7 mouse cellular contexts compared by ENCODE assay signal in genomic region chr1:135729367-135729713, GRCm38 (mm10). TPM values are rescaled to one million over a fixed set of nuclear protein-coding genes. Genes with fewer than 3 reads are reported as not detected.
DNase-seq lines count a peak whose midpoint lies in the region; ATAC-seq and TF ChIP-seq lines count a peak whose summit lies in the region.

No protein-coding gene starts in this region.

- H3K9me3 ChIP-seq in forebrain, embryonic 13.5 days (replicated peaks) = no peaks in the 10 kb centered on the region
- H3K9me3 ChIP-seq in limb, embryonic 14.5 days (ENCODE audit: control insufficient read depth, low read length) = no peaks in the 10 kb centered on the region
- H3K9me3 ChIP-seq in neural tube, embryonic 14.5 days (ENCODE audit: control insufficient read depth, low read length) = no peaks in the 10 kb centered on the region

- peak; percentile 46 to 71 for DNase-seq in layer of hippocampus, adult 8-10 months (ENCODE audit: low spot score in 2 of 2)
- DNase-seq in layer of hippocampus, adult 9-10 months (ENCODE audit: low spot score) = no peak
- DNase-seq in limb, embryonic 14.5 days (ENCODE audit: low spot score) = no peak
- no peak for DNase-seq in urinary bladder, adult 2 months (ENCODE audit: low spot score)

- no peaks in the 10 kb centered on the region for H3K27me3 ChIP-seq in forebrain, embryonic 13.5 days
- H3K27me3 ChIP-seq in limb, embryonic 14.5 days (ENCODE audit: control insufficient read depth, insufficient read depth, low read length) = no peaks in the 10 kb centered on the region
- no peaks in the 10 kb centered on the region for H3K27me3 ChIP-seq in neural tube, embryonic 14.5 days (ENCODE audit: control insufficient read depth, insufficient read depth, low read length)

- no peak for TF ChIP-seq POLR2A in limb, embryonic 14.5 days (IDR thresholded peaks at IDR 0.05; ENCODE audit: borderline replicate concordance, extremely low read depth, insufficient read depth, insufficient read length)

- H3K9ac ChIP-seq in forebrain, embryonic 13.5 days = peak overlapping the region; percentile 69
- H3K9ac ChIP-seq in limb, embryonic 14.5 days (ENCODE audit: low read depth, low read length, severe bottlenecking) = peak overlapping the region; percentile 73
- H3K9ac ChIP-seq in neural tube, embryonic 14.5 days (replicated peaks; ENCODE audit: low read depth, low read length) = peak overlapping the region; percentile 45

- H3K27ac ChIP-seq in brown adipose tissue, adult 24 weeks (replicated peaks; ENCODE audit: low read depth, low read length) = peak overlapping the region; percentile 85
- no peak overlapping the region for H3K27ac ChIP-seq in forebrain, embryonic 13.5 days
- H3K27ac ChIP-seq in limb, embryonic 14.5 days (replicated peaks; ENCODE audit: low read depth, low read length) = peak overlapping the region; percentile 67
- H3K27ac ChIP-seq in neural tube, embryonic 14.5 days (ENCODE audit: low read depth, low read length) = no peak overlapping the region; the same call in 1 of the 2 replicates

- peak overlapping the region; percentile 78 for H3K4me3 ChIP-seq in brown adipose tissue, adult 24 weeks (ENCODE audit: insufficient read depth, low read depth, low read length)
- H3K4me3 ChIP-seq in forebrain, embryonic 13.5 days = peak overlapping the region; percentile 53
- peak overlapping the region; percentile 56 for H3K4me3 ChIP-seq in limb, embryonic 14.5 days (replicated peaks; ENCODE audit: low read length)
- H3K4me3 ChIP-seq in neural tube, embryonic 14.5 days (ENCODE audit: low read depth, low read length) = peak overlapping the region; percentile 41

- WGBS in forebrain, embryonic 13.5 days = 0% methylated on average over 11 of the region's 11 CpGs
- 2% methylated on average over 11 of the region's 11 CpGs for WGBS in limb, embryonic 14.5 days
- WGBS in neural tube, embryonic 14.5 days = 0% methylated on average over 11 of the region's 11 CpGs

- H3K36me3 ChIP-seq in forebrain, embryonic 13.5 days (ENCODE audit: poor library complexity, severe bottlenecking) = no peaks in the 10 kb centered on the region
- H3K36me3 ChIP-seq in limb, embryonic 14.5 days (ENCODE audit: control insufficient read depth, insufficient read depth, low read length) = no peaks in the 10 kb centered on the region
- no peaks in the 10 kb centered on the region for H3K36me3 ChIP-seq in neural tube, embryonic 14.5 days (ENCODE audit: control insufficient read depth, insufficient read depth, low read length)

- H3K4me1 ChIP-seq in brown adipose tissue, adult 24 weeks (ENCODE audit: control insufficient read depth, insufficient read depth, insufficient read length, low read length) = peaks cover 13% of the 10 kb centered on the region; the same call in 1 of the 2 replicates
- H3K4me1 ChIP-seq in forebrain, embryonic 13.5 days = peaks cover 46% of the 10 kb centered on the region
- H3K4me1 ChIP-seq in limb, embryonic 14.5 days (ENCODE audit: control insufficient read depth, insufficient read depth, low read length) = peaks cover 46% of the 10 kb centered on the region
- peaks cover 22% of the 10 kb centered on the region for H3K4me1 ChIP-seq in neural tube, embryonic 14.5 days (ENCODE audit: control insufficient read depth, insufficient read depth, low read length)

- H3K4me2 ChIP-seq in forebrain, embryonic 13.5 days = peak overlapping the region; percentile 82
- H3K4me2 ChIP-seq in limb, embryonic 14.5 days (replicated peaks; ENCODE audit: low read depth, low read length, severe bottlenecking) = peak overlapping the region; percentile 90
- H3K4me2 ChIP-seq in neural tube, embryonic 14.5 days (ENCODE audit: low read depth, low read length) = peak overlapping the region; percentile 87

- ATAC-seq in forebrain, embryonic 13.5 days = peak; percentile 26
- ATAC-seq in limb, embryonic 14.5 days (ENCODE audit: low FRiP score, low read depth) = peak; percentile 28
- peak; percentile 16; the same call in 1 of the 2 replicates for ATAC-seq in neural tube, embryonic 14.5 days (ENCODE audit: low read depth)

RNA-seq across cellular contexts. Expression of gene Csrp1, which starts 9.5 kb away (rescaled TPM):
- total RNA-seq in layer of hippocampus, adult 8-10 months (2022) = 100 to 1,000 TPM; 242 to 284 (median 250) TPM
- polyA plus RNA-seq in brown adipose tissue, adult 24 weeks (2012; ENCODE audit: insufficient read depth, insufficient read length, missing spikeins) = 33.7 and 37.2 TPM in 2 replicates
- polyA plus RNA-seq in forebrain, embryonic 13.5 days (2015; fragmentation: Nextera tagmentation; extraction: Ambion mirVana) = 19.8 and 21.7 TPM in 2 replicates
- 120 and 123 TPM in 2 replicates for polyA plus RNA-seq in limb, embryonic 14.5 days (2012; rRNA removed)
- polyA plus RNA-seq in limb, embryonic 14.5 days (2014; fragmentation: Nextera tagmentation; extraction: Ambion mirVana) = 95.6 and 102 TPM in 2 replicates
- polyA plus RNA-seq in neural tube, embryonic 14.5 days (2014; fragmentation: Nextera tagmentation; extraction: Ambion mirVana) = 11.7 and 17.9 TPM in 2 replicates
- 3,856 and 5,107 TPM in 2 replicates for polyA plus RNA-seq in urinary bladder, adult 2 months (2012; rRNA removed)

RNA-seq across cellular contexts. Expression of gene Phlda3, which starts 36.6 kb away (rescaled TPM):
- total RNA-seq in layer of hippocampus, adult 8-10 months (2022) = 10 to 100 TPM; 12.4 to 15.9 (median 15.0) TPM
- polyA plus RNA-seq in brown adipose tissue, adult 24 weeks (2012; ENCODE audit: insufficient read depth, insufficient read length, missing spikeins) = 498 and 651 TPM in 2 replicates
- 12.1 TPM in 2 replicates for polyA plus RNA-seq in forebrain, embryonic 13.5 days (2015; fragmentation: Nextera tagmentation; extraction: Ambion mirVana)
- polyA plus RNA-seq in limb, embryonic 14.5 days (2012; rRNA removed) = 60.6 and 69.1 TPM in 2 replicates
- polyA plus RNA-seq in limb, embryonic 14.5 days (2014; fragmentation: Nextera tagmentation; extraction: Ambion mirVana) = 85.1 and 87.4 TPM in 2 replicates
- polyA plus RNA-seq in neural tube, embryonic 14.5 days (2014; fragmentation: Nextera tagmentation; extraction: Ambion mirVana) = 38.4 and 40.2 TPM in 2 replicates
- 124 and 138 TPM in 2 replicates for polyA plus RNA-seq in urinary bladder, adult 2 months (2012; rRNA removed)

RNA-seq across cellular contexts. Expression of gene Tnni1, which starts 49.9 kb away (rescaled TPM):
- total RNA-seq in layer of hippocampus, adult 8-10 months (2022) = 1 to 10 TPM; 1.5 to 4.1 (median 2.9) TPM
- polyA plus RNA-seq in brown adipose tissue, adult 24 weeks (2012; ENCODE audit: insufficient read depth, insufficient read length, missing spikeins) = 13.6 and 19.7 TPM in 2 replicates
- 0.37 and 1.1 TPM in 2 replicates for polyA plus RNA-seq in forebrain, embryonic 13.5 days (2015; fragmentation: Nextera tagmentation; extraction: Ambion mirVana)
- 349 and 357 TPM in 2 replicates for polyA plus RNA-seq in limb, embryonic 14.5 days (2012; rRNA removed)
- 300 and 419 TPM in 2 replicates for polyA plus RNA-seq in limb, embryonic 14.5 days (2014; fragmentation: Nextera tagmentation; extraction: Ambion mirVana)
- 3.2 and 3.4 TPM in 2 replicates for polyA plus RNA-seq in neural tube, embryonic 14.5 days (2014; fragmentation: Nextera tagmentation; extraction: Ambion mirVana)
- 1.1 and 1.2 TPM in 2 replicates for polyA plus RNA-seq in urinary bladder, adult 2 months (2012; rRNA removed)

Comparison
In these comparisons a context has a peak if more than half of its experiments do, and no peak if none do; other contexts are left out.
1. DNase-seq: peak in layer of hippocampus, adult 8-10 months (2 of 2); none in layer of hippocampus, adult 9-10 months (single experiment), limb, embryonic 14.5 days (single experiment) and urinary bladder, adult 2 months (single experiment).
2. H3K27ac ChIP-seq: peak in brown adipose tissue, adult 24 weeks (single experiment) and limb, embryonic 14.5 days (single experiment); none in forebrain, embryonic 13.5 days (single experiment) and neural tube, embryonic 14.5 days (single experiment).
3. RNA of gene Csrp1, which starts 9.5 kb away (polyA plus RNA-seq): 3,856 to 5,107 TPM in urinary bladder, adult 2 months; 95.6 to 123 TPM in limb, embryonic 14.5 days, 33.7 to 37.2 TPM in brown adipose tissue, adult 24 weeks, 19.8 to 21.7 TPM in forebrain, embryonic 13.5 days and 11.7 to 17.9 TPM in neural tube, embryonic 14.5 days; every median in the first group is over 10 times any median in the second.
4. RNA of gene Tnni1, which starts 49.9 kb away (polyA plus RNA-seq): 300 to 419 TPM in limb, embryonic 14.5 days; 13.6 to 19.7 TPM in brown adipose tissue, adult 24 weeks, 3.2 to 3.4 TPM in neural tube, embryonic 14.5 days, 1.1 to 1.2 TPM in urinary bladder, adult 2 months and 0.37 to 1.1 TPM in forebrain, embryonic 13.5 days; every median in the first group is over 10 times any median in the second.
5. Peak in every context shown above with its lines, with median percentiles within 50 percentile points of each other: H3K4me3 ChIP-seq, ATAC-seq, H3K4me2 ChIP-seq and H3K9ac ChIP-seq.